Mouse (Mus musculus) lung, postnatal 0 days (tissue): ENCODE data around the gene Tmem140.

ENCODE experiments used
- CTCF ChIP-seq: IDR thresholded peaks from 2 replicates; pipeline ENCODE4 v1.5.1; 2016; ENCODE audit warnings: antibody characterized with exemption, mild to moderate bottlenecking
- EP300 ChIP-seq: IDR thresholded peaks from 2 replicates; pipeline ENCODE4 v1.6.1; 2016; ENCODE audit warnings: antibody characterized with exemption, mild to moderate bottlenecking, control low read depth

- TF ChIP-seq CTCF = no peak
- no peak for TF ChIP-seq EP300
These were observed 30.6 kb upstream of the Tmem140 start for GRCm38 (mm10) chr6:34832352-34832751.
